Mouse (Mus musculus): ENCODE data around the gene L3mbtl3. TPM values are rescaled to one million over a fixed set of nuclear protein-coding genes. Genes with fewer than 3 reads are reported as not detected.

Gene L3mbtl3
- total RNA-seq, 2 experiments from 2014 or later, result 33.5 to 39.4 TPM

DNA sequence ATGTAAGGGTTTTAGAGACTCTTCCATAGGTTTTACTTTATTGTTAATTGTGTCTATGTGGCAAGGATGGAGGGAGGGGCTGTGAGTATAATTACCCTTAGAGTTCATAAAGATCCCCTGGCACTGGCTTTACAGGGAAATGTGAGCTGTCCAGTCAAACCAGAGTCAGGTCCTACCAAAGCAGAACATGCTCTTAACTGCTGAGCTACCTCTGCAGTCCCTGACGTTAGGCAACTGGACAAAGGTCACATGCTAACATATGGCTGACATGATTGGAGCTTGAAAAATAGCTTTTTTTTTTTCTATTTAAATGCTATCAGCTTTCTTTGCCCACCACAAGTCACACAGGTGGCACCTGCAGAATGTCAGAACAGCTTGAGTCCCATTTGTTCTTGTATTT is 25.6 kb downstream of the L3mbtl3 start:
- no peak for DNase-seq (ENCODE audit: extremely low spot score in 1 of 2, low spot score in 2 of 2)
- intact Hi-C loops (cut with DNase I), result no loop called here

DNA sequence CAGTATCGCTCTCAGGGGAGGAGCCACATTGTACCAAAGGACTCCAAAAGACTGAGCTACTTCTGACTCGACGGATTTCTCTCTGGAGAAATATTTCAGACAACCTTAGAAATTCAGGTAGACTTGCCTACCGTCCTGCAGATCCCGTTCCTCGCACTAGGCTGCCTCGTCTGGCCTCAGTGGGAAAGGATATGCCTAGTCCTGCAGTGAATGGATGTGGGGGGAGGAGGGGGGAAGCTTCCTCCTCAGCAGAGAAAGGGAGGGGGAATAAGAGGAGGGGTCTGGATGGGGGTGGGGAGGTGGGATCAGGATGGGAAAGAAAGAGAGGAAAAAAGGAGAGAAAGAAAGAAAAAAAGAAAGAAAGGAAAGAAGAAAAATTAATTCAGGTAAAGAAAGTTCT is 28.2 kb downstream of the L3mbtl3 start:
- DNase-seq (ENCODE audit: extremely low spot score in 1 of 2, low spot score in 2 of 2), result no peak
- intact Hi-C loops (cut with DNase I), result loop anchor here (10.0 kb wide), 2 partner anchors 673 to 1073 kb away; no protein-coding TSS in a partner anchor

DNA sequence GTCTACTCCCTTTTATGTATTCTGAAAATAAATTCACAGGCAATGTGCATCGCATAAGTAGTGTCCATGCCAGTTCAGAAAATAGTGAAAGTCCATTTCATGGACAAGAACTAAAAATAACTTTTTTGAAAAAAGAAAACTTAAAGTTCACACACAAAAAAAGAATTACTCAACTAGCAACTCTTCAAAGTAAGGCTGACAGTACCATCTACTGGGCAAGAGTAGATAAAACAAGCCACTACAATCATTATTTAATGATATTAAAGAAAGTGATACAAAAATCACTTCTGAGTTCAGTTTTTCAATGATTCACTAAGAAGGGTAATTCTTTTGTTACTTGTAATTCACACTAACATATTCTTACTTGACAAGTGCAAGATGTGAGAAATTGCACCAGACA is 29.9 kb downstream of the L3mbtl3 start:
- DNase-seq (ENCODE audit: extremely low spot score in 1 of 2, low spot score in 2 of 2), result no peak
- intact Hi-C loops (cut with DNase I), result loop anchor here (10.0 kb wide), 2 partner anchors 671 to 1071 kb away; no protein-coding TSS in a partner anchor

DNA sequence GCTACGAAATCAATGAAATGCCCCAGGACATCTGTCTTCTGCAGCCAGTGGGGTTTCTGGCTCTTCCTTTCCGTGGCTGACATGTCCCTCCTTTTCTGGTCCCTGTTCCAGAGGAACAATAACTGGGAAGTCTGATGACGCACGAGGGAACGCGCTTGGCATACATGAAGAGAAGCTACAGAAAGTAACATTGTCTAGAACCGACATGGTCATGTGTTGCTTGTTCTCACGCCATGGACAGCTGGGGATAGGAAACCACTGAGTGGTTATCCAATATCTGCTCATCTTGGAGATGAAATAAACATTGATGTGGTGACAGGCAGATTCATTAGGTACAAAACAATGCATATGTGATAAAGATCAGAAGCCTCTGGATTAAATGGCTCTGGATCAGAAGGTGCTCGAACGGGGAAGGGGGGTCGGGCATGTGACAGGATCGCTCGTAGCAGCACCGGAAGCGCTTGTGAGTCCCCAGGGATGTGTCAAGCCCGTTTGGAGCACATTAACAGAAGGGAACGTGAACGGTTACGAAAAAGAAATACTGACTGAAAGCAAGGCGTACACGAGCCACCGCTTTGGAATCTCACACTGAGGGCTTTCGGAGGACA is 37.8 kb downstream of the L3mbtl3 start:
- intact Hi-C loops (cut with DNase I), result no loop called here

DNA sequence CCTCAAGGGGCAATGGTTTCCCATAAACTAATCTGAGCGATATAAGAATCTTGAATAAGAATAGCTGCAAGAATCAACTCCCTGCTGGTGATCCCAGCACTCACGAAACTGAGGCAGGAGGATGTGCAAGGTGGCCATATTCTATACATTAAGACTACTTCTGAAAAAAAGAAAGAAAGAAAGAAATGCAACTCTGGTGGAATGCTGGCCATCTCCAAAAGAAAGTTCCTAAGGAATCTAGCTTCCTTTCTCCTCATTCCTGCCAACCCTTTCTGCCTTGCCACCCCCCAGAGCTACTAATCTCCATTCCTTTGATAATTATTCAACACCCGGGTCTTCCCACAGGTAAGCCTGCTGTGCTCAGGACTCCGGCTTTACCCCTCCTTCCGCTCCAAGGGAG is 41.8 kb downstream of the L3mbtl3 start:
- intact Hi-C loops (cut with DNase I), result no loop called here
- DNase-seq (ENCODE audit: extremely low spot score in 1 of 2, low spot score in 2 of 2), result no peak

More for the DNA sequence above, 37.8 kb downstream of the L3mbtl3 start:
- no peak for DNase-seq (ENCODE audit: extremely low spot score in 1 of 2, low spot score in 2 of 2)

DNA sequence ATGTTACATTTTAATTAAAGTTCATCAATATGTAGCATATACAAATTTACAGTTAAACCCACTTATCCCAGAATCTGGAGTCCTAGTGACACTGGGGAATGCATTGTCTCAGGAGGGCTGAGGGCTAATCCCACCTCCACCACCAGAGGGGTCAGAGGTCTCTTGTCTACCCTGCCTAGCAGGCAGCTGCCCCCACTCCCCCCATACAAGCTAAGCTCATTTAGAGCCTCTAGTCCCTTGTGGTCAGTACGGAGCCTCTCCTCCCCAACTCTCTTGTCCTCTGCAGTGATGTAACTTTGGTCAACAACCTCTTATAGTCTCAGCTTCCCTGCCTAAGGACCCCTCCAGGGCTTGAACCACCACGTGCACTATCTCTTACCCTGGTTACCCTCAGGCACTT is 43.0 kb downstream of the L3mbtl3 start:
- intact Hi-C loops (cut with DNase I), result no loop called here
- no peak for DNase-seq (ENCODE audit: extremely low spot score in 1 of 2, low spot score in 2 of 2)

DNA sequence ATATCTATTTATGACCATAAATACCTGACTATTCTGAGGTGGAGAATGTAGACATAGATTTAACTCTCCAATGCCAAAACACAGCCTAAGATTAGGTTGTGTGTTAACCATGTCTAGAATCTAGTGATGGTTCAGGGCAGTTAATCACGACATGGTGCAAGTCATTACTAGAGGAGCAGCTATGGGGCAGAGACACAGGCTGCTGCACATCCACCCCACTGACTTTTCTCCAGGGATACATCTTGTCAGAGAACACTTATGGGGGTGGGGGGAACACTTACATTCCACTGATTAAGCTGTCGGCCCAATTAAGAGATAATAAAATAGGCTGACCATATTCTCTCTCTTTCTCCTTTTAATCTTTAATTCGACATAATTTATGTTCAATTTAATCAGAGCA is 46.9 kb downstream of the L3mbtl3 start:
- intact Hi-C loops (cut with DNase I), result no loop called here

DNA sequence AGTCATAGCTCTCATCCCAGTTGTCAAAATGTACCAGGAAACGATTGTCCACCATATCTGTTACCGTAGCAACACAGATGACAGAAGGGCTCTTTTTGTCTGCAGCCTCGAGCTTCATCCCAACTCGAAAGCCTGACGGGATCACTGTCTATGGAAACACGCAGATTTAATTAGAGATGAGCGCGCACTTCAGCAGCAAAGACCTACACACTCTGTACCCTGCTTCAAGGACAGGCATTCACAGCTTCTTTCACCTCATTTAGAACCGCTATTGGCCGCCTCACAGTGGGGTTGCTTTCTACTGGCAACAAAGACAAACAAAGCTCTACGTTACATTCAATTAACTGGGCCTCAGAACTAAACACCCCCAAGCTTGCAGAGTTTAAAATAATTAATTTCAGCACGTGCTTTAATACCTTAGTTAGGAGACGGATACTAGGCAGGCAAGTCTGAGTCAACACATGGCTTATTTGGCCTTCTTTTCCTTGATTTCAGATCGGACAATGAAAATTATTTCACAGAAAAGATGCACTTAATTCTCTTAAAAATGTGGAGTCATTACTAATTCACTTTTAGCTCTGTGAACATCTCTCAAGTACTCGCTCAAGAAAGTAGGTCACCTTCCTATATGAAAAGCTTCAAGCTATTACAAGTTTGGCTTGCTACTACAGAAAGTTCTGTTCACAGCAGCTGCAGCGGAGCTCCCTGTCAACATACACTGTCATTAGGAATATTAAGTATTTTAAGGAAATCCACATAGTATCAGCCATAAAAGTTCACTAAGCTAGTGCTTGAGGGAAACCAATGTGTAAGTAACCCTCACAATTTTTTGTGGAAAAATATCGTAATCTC is 47.9 kb downstream of the L3mbtl3 start:
- no peak for DNase-seq (ENCODE audit: extremely low spot score in 1 of 2, low spot score in 2 of 2)
- intact Hi-C loops (cut with DNase I), result no loop called here

More for the DNA sequence above, 46.9 kb downstream of the L3mbtl3 start:
- DNase-seq (ENCODE audit: extremely low spot score in 1 of 2, low spot score in 2 of 2), result no peak

DNA sequence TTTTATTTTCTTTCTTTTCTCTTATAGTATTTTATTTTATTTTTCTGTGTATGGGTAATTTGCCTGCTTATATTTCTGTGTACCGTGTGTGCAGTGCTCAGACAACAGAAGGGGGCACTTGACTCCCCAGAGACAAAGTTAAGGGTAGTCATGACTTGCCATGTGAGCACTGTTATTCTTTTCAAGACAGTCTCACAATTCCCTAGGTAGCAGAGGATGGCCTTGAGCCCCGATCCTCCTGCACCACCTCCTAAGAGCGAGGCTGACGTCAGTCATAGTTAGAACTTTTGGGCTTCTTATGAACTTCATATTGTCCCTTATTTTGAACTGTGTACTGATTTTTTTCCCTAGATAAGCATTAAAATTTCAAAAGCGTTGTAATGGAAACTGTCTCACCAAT is 48.5 kb downstream of the L3mbtl3 start:
- DNase-seq (ENCODE audit: extremely low spot score in 1 of 2, low spot score in 2 of 2), result no peak
- intact Hi-C loops (cut with DNase I), result no loop called here

DNA sequence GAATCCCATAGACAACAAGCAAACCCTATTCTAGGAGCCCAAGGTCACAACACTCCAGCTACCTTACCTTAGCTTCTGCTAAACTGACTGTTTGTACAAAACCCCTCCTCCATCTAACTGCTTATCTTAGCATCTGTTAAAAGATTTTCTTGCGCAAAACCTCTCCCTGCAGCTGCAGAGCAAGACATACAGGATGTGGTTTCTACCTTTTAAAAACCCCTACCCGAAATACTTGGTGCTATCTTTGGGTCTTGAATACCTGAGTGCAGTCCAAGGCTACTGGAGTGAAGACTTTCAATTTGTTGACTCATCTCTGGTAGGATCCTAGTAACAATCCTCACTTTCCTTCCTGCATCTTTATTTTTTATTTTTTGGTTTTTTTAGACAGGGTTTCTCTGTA is 50.5 kb downstream of the L3mbtl3 start:
- DNase-seq (ENCODE audit: extremely low spot score in 1 of 2, low spot score in 2 of 2), result no peak
- intact Hi-C loops (cut with DNase I), result no loop called here

DNA sequence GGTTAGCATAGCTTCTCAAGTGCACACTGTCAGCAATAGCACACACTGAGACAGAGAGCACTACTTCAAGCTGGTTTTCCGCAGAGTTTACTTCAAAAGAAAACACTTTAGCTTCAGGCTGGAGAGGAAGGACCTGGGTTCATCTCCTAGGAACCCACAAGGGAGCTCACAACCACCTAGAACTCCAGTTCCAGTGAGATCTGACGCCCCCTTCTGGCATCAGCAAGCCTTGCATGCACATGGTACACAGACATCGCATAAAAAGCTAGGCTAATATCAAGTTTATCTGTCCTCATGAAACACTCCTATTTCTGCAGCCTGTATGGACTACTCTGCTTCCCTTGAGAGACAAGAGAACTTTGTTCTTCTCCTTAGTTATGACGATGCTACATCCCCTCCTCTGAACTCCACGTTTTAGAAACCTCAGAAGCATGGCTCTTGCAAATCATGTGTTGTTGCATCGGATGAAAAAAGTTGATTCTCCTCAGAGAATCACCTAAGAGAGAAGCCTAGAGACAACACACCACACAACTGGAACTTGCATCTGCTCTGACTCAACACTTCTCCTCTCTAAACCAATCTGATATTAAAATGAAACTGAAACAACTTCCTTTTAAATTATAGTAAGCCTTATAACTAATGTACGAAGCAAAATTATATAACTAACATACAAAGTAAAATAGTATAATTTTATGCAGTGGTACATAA is 53.3 kb downstream of the L3mbtl3 start:
- intact Hi-C loops (cut with DNase I), result no loop called here

DNA sequence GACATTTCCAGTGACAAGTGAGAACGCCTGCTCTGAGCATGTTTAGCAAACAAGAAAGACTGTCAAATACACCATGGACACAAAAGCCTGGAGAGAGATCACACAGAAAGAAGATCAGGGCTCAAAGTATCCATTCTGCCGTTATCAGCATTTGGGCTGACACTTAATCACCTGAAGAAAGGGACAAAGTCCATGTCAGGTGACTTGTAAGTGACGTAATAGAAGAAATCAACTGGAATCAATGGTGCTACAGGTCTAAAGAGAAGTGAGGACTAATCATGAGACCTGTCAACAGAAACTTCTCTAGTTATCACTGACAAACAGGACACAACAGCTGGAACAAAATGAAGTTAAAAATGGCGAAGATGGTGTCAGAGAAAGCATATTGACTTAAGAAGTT is 55.1 kb downstream of the L3mbtl3 start:
- no peak for DNase-seq (ENCODE audit: extremely low spot score in 1 of 2, low spot score in 2 of 2)
- intact Hi-C loops (cut with DNase I), result no loop called here

More for the DNA sequence above, 53.3 kb downstream of the L3mbtl3 start:
- no peak for DNase-seq (ENCODE audit: extremely low spot score in 1 of 2, low spot score in 2 of 2)

DNA sequence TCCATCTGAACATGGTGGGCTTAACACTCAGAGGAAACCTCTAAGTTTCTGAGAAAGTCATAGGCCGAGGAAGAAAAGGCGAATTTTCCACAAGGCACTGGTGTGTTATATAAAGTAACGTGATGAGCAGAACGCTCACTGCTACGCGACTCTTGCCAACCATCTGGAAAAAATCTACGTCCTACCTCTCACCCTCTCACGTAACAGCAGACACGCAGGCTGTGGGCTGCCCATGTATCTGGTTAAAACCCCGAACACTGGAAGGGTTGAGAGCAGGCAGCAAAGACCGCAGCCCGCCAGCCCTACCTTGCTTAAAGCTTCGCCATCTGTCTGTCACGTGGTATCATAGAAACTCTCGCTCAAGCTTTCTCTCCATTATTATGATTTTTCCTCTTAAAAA is 61.4 kb downstream of the L3mbtl3 start:
- intact Hi-C loops (cut with DNase I), result no loop called here
- DNase-seq (ENCODE audit: extremely low spot score in 1 of 2, low spot score in 2 of 2), result peak in 1 of 2 experiments; percentile 17

DNA sequence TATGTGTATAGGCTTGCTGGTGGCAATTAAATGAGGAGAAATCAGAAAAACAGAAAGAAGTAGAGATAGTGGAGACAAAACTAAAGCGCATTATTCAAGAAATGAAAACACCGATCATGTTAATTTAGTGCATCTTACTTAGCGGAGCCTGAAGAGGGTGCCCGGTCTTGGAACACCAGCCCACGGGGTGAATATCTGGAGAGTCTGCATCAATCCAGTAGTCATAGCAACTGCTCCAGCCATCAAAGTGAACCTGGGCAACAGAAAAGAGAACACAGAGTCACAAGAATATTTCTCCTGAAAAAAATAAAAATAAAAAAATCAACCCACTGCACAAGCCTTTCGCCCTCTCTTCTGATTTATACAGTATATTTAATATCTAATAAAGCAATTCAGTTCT is 72.3 kb downstream of the L3mbtl3 start:
- intact Hi-C loops (cut with DNase I), result no loop called here
- DNase-seq (ENCODE audit: extremely low spot score in 1 of 2, low spot score in 2 of 2), result no peak

DNA sequence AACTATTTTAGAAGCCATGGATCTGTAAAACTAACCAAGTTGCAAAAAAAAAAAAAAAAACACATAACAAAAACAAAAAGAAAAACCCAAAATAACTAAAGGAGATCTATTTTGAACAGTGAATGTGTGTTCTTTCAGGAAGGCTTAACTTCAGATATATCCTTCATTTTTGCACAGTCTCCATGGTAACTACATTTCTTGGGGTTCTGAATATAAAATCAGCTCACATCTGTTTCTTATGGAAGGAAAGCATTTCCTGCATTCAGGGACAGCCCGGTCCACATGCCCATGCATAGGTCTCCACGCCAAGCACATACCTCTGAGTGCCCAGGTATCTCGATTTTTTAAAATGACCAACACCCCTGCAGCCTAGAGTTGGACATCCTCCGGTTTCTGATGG is 73.4 kb downstream of the L3mbtl3 start:
- intact Hi-C loops (cut with DNase I), result no loop called here
- peak in 1 of 2 experiments; percentile 31 for DNase-seq (ENCODE audit: extremely low spot score in 1 of 2, low spot score in 2 of 2)

DNA sequence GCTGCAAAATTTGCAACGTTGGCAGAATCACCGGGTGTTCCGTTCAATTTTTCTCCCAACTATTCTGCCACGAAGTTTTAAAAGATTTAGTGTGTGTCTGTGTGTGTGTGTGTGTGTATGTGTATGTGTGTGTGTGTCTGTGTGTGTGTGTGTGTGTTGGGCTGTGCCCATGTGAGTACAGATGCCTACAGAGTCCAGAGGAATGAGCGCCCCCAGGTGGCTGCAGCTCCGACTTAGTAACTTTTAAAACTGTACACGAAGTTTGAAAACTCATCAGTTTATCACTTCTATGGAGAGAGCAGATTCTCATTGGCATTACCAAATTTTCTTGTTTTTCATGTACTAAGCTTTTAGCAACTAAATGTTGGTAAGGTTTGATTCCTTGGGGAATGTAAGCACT is 78.1 kb downstream of the L3mbtl3 start:
- intact Hi-C loops (cut with DNase I), result no loop called here
- no peak for DNase-seq (ENCODE audit: extremely low spot score in 1 of 2, low spot score in 2 of 2)

DNA sequence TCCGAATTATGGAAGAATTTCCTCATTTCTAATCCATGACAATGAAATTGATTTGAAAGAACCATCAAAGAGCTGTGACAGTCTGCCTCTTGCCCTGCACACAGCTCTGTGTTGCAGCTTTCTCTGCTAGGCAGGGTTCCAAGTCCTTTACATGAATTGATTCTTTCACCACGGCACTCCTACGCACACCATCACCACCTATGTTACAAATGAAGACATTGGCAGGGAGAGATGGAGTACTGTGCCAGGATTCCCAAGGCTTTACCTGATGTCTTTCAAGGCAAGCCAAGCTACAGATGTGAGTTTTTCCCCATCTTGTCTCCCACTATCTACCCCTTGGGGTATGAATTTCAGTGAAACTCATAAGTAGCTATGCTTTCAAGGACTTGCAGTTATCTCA is 78.6 kb downstream of the L3mbtl3 start:
- DNase-seq (ENCODE audit: extremely low spot score in 1 of 2, low spot score in 2 of 2), result peak in 1 of 2 experiments; percentile 26
- intact Hi-C loops (cut with DNase I), result no loop called here

DNA sequence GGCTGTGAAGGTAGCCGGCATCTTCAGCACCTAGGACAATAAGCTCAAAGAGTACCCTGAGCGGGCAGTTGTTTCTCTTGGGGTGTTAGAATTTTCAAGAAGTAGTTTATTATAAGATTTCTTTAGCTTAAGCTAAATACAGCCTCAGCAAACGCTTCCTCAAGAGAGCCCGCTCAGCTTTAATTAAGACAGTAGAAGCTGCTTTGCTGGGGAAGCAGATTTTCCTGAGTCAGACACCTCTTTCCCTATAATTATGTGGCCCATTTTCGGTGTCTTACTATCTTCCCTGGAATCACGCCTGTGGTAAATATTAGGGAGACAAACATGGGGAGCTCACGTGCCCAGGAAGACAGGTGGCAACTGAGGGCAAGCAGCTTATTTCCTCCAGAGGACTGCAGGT is 88.6 kb downstream of the L3mbtl3 start:
- no peak for DNase-seq (ENCODE audit: extremely low spot score in 1 of 2, low spot score in 2 of 2)
- intact Hi-C loops (cut with DNase I), result no loop called here

DNA sequence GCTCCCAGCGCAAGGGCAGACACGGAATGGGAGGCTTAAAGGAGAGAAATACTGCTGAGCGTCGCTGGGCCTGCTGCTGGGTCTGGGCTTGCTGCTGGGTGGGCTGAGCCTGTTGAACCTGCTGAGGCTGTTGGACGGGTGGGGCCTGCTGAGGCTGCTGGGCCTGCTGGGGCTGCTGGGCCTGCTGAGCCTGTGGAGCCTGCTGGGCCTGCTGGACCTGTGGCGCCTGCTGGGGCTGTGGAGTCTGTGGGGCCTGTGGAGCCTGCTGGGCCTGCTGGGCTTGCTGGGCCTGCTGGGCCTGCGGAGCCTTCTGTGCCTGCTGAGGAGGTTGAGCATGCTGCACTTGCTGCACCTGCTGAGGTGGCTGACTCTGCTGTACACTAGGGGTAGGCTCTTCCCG is 95.8 kb downstream of the L3mbtl3 start:
- intact Hi-C loops (cut with DNase I), result no loop called here
- peak in 1 of 2 experiments; percentile 25 for DNase-seq (ENCODE audit: extremely low spot score in 1 of 2, low spot score in 2 of 2)

DNA sequence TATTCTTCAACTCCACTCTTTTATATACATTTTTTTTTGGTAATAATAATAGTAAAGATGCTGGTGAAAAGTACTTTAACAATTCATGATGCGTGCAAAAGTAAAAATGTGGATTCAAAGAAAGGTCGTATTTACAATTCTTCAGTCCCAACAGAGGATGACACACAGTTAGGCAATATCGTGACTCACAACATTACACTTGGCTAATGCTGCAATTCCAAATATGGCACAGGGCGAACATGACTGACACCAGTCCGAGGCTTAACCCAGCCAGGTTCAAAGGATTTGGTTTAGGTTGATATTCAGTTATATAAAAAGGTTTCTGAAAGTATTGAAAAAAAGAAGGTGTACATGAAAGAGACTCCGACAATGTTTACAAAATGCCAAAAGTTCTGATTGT is 100.4 kb downstream of the L3mbtl3 start:
- intact Hi-C loops (cut with DNase I), result no loop called here
- no peak for DNase-seq (ENCODE audit: extremely low spot score in 1 of 2, low spot score in 2 of 2)
